Mouse (Mus musculus) inflammation-experienced regulatory T-cells, adult 16 weeks (primary cell): ENCODE data around the gene Fthl17a. TPM values are rescaled to one million over a fixed set of nuclear protein-coding genes. Genes with fewer than 3 reads are reported as not detected.

Source experiments
- polyA plus RNA-seq: library from polyadenylated mRNA; unstranded; fragments of 100-300 nt; shearing (Covaris generic); gene quantifications from one replicate; pipeline ENCODE4 v1.2.1, GENCODE M21; 2017

The Fthl17a gene
- not detected for polyA plus RNA-seq

DNA sequence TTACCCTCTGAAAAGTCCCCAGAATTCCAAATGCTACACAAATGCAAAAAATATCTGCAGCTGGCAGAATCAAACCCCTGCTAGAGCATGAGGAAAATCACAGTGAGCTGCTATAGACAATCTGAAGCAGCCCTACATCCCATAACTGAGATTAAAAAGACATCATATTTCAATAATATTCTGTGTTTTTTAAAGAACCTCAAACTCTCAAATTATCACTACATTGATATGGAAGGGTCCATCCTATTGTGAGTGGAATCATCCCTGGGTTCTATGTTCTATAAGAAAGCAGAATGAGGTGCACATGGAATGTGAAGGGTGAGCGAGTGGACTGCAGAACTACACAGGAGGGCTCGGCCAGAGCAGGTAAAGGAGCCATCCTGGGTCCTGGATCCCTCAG is at the start of gene Fthl17a:
Gene Fthl17a (plus strand): TSS at position 301 of the 400 bp plus-strand sequence.

